Mouse (Mus musculus) midbrain, embryonic 11.5 days (tissue): ENCODE data around the gene Thsd1. TPM values are rescaled to one million over a fixed set of nuclear protein-coding genes. Genes with fewer than 3 reads are reported as not detected.
A peak's percentile ranks its signal among the peaks of the same experiment; 100 is the strongest.

ENCODE experiments used
- ATAC-seq: fragments of 200-750 bp; cut with Nextera tagmentation; 2 replicates; pipeline ENCODE4 v1.8.0; 2017; ENCODE audit warnings: moderate TSS enrichment, moderate library complexity; ENCODE audit not compliant: low FRiP score
- DNase-seq: peaks from one replicate; pipeline ENCODE4 v3.0.0; 2015; ENCODE audit warnings: low spot score; ENCODE audit errors: missing footprints
- H3K27ac ChIP-seq: fragments of 300-500 bp; sonication (generic); 2 replicates; pipeline ENCODE4 v1.5.1; 2014; ENCODE audit warnings: low read depth, low read length
- H3K27me3 ChIP-seq: fragments of 300-500 bp; sonication (generic); 2 replicates; pipeline ENCODE4 v1.6.1; 2014; ENCODE audit warnings: mild to moderate bottlenecking, low read length, moderate library complexity, mixed read lengths; ENCODE audit not compliant: control insufficient read depth, insufficient read depth
- H3K36me3 ChIP-seq: fragments of 300-500 bp; sonication (generic); 2 replicates; pipeline ENCODE4 v1.6.1; 2014; ENCODE audit warnings: mild to moderate bottlenecking, low read length, moderate library complexity, mixed read lengths; ENCODE audit not compliant: control insufficient read depth, insufficient read depth
- H3K4me1 ChIP-seq: fragments of 300-500 bp; sonication (generic); 2 replicates; pipeline ENCODE4 v1.6.1; 2014; ENCODE audit warnings: low read length; ENCODE audit not compliant: control insufficient read depth, insufficient read depth
- H3K4me2 ChIP-seq: fragments of 300-500 bp; sonication (generic); 2 replicates; pipeline ENCODE4 v1.6.1; 2014; ENCODE audit warnings: mild to moderate bottlenecking, moderate library complexity
- H3K4me3 ChIP-seq: fragments of 300-500 bp; sonication (generic); 2 replicates; pipeline ENCODE4 v1.5.1; 2014; ENCODE audit warnings: low read depth, low read length
- H3K9ac ChIP-seq: fragments of 300-500 bp; sonication (generic); 2 replicates; pipeline ENCODE4 v1.6.1; 2014; ENCODE audit warnings: low read length
- H3K9me3 ChIP-seq: fragments of 300-500 bp; sonication (generic); 2 replicates; pipeline ENCODE4 v1.6.1; 2016; ENCODE audit warnings: low read length; ENCODE audit not compliant: control insufficient read depth
- WGBS: fragments of 180-500 bp; shearing (Covaris S2); extraction: QIAGEN DNeasy Blood & Tissue Kit; methylation state at CpG from one replicate; pipeline ENCODE4 v1.1.7; 2014; 5-methylcytosine and 5-hydroxymethylcytosine counted together
- polyA plus RNA-seq: library from polyadenylated mRNA; unstranded; fragments of >200 nt; fragmentation: Nextera tagmentation; extraction: Ambion mirVana; gene quantifications from 2 replicates; pipeline ENCODE4 v1.2.1, GENCODE M21; 2014

Thsd1 gene
- polyA plus RNA-seq, result 8.3 and 10.5 TPM in 2 replicates

DNA sequence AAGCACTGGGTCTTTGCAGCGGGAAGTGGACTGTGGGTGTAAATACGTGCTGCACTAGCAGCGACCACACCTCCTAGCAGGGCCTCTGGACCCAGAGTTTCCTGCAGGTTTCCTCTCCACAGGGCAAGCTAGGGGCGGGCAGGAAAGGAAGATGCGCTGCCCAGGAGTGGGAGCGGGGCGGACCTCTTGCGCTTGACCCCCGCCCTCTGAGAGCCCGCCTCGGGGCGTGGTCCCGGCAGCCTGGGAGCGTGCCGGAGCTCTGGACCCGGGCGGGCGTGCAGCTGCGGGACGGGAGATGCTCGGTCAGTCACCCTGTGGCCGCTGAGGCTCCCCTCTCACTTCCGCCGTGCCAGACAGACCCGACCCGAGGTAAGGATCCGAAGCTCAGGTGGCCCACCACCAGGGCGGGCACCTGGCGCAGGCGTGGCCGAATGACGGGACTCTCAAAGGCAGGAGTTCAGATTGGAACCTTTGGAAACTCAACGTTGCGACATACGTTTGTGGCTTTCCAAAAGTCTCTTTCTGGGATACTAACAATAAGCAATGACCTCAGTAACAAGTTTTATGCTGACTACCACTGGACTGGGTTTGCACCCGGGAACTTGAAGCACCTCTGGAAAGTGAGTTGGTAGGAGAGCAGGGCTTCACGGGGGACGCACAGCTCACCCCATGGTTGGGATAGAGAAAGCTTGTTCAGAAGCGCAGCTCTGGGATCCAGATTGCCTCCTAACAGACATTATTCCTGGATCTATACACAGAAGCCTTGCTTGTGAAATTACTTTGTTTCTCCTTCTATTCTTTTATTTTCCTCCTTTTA is at the start of gene Thsd1:
TSS of gene Thsd1 (plus strand) at position 253 of the 817 bp plus-strand sequence.
- no peaks in the 10 kb centered on the region for H3K36me3 ChIP-seq
- under 1% methylated on average over 36 of the region's 39 CpGs for WGBS
- H3K27ac ChIP-seq, result no peak within 1 kb of the TSS
- H3K4me1 ChIP-seq, result peaks cover 3% of the 10 kb centered on the region; the same call in 1 of the 2 replicates
- H3K4me3 ChIP-seq, result peak within 1 kb of the TSS; percentile 46
- peaks cover 2% of the 10 kb centered on the region; the same call in 1 of the 2 replicates for H3K27me3 ChIP-seq
- peak; percentile 96 for DNase-seq
- peak within 1 kb of the TSS; percentile 91 for H3K4me2 ChIP-seq
- H3K9ac ChIP-seq, result peak within 1 kb of the TSS; percentile 56; the same call in 1 of the 2 replicates
- H3K9me3 ChIP-seq, result no peaks in the 10 kb centered on the region
- peak; percentile 90 for ATAC-seq

DNA sequence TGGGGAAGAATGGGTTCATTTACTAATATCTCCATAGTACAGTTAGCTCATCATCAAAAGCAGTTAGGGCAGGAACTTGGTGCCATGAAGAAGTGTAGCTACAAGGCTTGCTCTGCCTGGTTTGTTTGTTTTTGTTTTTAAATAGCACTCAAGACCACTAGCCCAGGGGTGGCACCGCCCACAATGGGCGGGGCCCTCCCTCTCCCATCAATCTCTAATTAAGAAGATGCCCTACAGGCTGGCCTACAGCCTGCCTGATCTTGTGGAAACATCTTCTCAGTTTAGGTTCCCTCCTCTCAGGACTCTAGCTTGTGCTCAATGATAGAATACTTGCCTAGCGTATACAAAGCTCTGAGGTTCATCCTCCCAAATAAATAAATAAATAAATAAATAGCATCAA is 42.2 kb upstream of the Thsd1 start:
- DNase-seq (peak; percentile 92), ATAC-seq (peak; percentile 65)
- H3K4me2 ChIP-seq, result peak overlapping the region; percentile 51
- 3% methylated on average over 3 of the region's 3 CpGs for WGBS
- H3K27ac ChIP-seq, result no peak overlapping the region
- H3K9me3 ChIP-seq, result no peaks in the 10 kb centered on the region
- H3K4me1 ChIP-seq, result peaks cover 10% of the 10 kb centered on the region
- peak overlapping the region; percentile 79 for H3K4me3 ChIP-seq
- H3K9ac ChIP-seq, result peak overlapping the region; percentile 85
- H3K27me3 ChIP-seq, result no peaks in the 10 kb centered on the region
- H3K36me3 ChIP-seq, result no peaks in the 10 kb centered on the region

DNA sequence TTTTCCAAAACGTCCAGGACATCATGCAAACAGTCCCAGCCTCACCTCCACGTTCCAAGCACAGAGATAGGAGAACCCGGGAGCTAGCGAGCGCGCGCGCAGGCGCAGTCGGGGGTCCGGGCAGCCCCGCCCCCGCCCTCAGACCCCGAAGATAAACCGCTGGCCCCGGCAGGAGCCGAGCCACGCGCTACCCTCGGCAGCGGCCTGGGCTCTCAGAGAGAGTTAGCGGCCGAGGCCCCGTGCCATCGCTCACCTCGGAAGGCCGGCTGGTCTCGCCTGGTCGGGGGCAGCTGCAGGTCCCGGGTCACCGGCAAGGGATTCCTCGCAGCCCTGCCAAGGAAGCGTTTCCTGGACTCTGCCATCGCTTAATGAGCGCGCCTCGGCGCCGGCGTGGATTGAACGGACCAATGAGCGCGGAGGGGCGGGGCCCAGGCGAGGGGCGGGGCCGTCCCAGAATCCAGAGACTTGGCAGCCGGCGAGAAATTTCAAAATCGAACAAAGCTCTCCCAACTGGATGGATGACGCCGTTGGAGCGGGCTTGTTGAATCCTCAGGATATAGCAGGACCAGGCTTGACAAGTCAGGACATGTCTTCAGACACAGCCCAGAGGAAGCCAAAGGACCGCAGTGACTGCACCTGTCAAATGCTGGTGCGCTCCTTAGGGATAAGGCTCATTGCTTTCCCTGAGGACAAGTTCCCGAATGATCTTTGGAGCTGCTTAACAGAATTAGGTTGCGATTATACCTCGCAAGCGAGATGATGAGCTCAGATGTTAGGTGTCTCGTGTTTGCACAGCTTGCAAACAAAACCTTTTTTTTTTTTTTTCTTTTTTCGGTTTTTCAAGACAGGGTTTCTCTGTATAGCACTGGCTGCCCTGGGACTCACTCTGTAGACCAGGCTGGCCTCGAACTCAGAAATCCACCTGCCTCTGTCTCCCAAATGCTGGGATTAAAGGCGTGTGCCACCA is 41.4 kb upstream of the Thsd1 start, which contains the start of gene Ckap2:
TSS of gene Ckap2 (minus strand) at position 389 of the 967 bp plus-strand sequence.
- no peaks in the 10 kb centered on the region for H3K27me3 ChIP-seq
- H3K36me3 ChIP-seq, result no peaks in the 10 kb centered on the region
- DNase-seq, result peak; percentile 99
- H3K27ac ChIP-seq, result peak within 1 kb of the TSS; percentile 68
- peak within 1 kb of the TSS; percentile 85 for H3K9ac ChIP-seq
- peak; percentile 98 for ATAC-seq
- H3K9me3 ChIP-seq, result no peaks in the 10 kb centered on the region
- WGBS, result 3% methylated on average over 62 of the region's 63 CpGs
- H3K4me2 ChIP-seq, result peak within 1 kb of the TSS; percentile 51
- peaks cover 10% of the 10 kb centered on the region for H3K4me1 ChIP-seq
- H3K4me3 ChIP-seq, result peak within 1 kb of the TSS; percentile 79

DNA sequence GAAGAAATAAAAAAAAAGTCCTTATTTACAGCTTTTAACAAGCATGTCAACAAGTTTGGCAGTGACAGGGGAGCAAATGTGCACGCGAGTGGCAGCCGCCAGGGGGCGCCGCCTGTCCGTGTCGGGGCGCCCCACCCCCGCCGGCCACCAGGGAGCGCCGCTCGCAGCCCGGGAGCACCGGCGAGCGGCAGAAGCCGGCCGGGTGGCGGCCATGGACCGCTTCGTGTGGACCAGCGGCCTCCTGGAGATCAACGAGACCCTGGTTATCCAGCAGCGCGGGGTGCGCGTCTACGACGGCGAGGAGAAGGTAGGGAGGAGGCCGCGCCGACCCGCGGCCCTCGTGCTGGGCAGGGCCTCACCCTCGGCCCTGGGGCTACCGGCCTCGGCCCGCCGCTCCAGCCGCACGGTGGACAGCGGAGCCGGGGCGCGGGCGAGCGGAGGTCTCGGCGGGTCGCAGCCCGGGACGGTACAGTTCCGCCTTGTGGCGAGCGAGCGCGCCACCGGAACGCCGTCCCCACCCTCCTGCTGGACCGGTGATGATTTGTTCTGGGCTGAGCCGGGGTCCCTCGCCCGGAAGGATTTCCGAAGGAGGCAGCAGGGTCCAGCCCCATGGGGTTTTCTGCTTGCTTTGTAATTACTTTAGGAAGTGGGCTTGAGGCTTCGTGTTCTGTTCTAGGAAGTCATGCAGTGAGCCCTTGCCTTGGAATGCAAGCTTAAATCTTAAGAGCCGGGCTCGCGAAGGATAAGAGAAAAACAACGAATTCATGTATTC is 34.3 kb upstream of the Thsd1 start, which contains the start of gene Vps36:
TSS of gene Vps36 (plus strand) at position 150 of the 772 bp plus-strand sequence.
- Histone ChIP-seq H3K27me3 (no peaks in the 10 kb centered on the region), H3K27ac (peak within 1 kb of the TSS; percentile 96), H3K9ac (peak within 1 kb of the TSS; percentile 94), H3K4me3 (peak within 1 kb of the TSS; percentile 69), H3K9me3 (no peaks in the 10 kb centered on the region), H3K36me3 (no peaks in the 10 kb centered on the region), H3K4me2 (peak within 1 kb of the TSS; percentile 66), H3K4me1 (peaks cover 4% of the 10 kb centered on the region; the same call in 1 of the 2 replicates)
- DNase-seq (peak; percentile 99), ATAC-seq (peak; percentile 97)
- under 1% methylated on average over 72 of the region's 73 CpGs for WGBS

DNA sequence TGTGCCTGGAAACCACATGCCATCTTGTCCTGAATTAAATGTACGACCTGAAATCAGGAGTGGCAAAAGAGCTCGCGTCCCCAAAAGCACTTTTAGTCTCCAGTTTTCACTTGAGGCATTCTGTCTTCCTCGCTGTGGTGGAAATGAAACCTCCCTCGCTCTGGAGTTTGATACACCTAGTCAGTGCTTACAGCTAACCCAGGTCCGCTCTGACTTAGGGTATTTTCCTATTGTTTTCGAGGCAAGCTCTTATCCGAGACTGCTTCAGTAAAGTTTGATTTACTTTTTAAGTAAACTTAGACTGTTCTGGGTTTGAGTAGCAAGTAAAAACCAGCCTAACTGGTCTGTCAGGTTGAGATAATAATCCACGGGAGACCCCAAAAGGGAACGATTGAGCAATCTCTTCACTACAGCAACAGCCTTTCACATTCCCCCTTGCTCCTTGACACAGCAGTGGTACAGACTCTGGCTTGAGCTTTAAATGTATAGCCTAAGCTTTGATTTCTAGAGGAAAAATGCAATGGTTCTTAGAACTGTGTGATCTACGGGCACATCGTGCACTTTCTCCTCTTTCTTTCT is 33.6 kb upstream of the Thsd1 start:
- H3K4me3 ChIP-seq, result peak overlapping the region; percentile 69
- peaks cover 4% of the 10 kb centered on the region; the same call in 1 of the 2 replicates for H3K4me1 ChIP-seq
- H3K9me3 ChIP-seq, result no peaks in the 10 kb centered on the region
- H3K27ac ChIP-seq, result peak overlapping the region; percentile 96; the same call in 1 of the 2 replicates
- peak overlapping the region; percentile 94 for H3K9ac ChIP-seq
- ATAC-seq (0 out of 2 replicates have a peak, but pooled peaks have one; percentile 15), DNase-seq (peak; percentile 92)
- peak overlapping the region; percentile 66 for H3K4me2 ChIP-seq
- WGBS, result 18% methylated on average over 12 of the region's 12 CpGs
- H3K36me3 ChIP-seq, result no peaks in the 10 kb centered on the region
- H3K27me3 ChIP-seq, result no peaks in the 10 kb centered on the region

DNA sequence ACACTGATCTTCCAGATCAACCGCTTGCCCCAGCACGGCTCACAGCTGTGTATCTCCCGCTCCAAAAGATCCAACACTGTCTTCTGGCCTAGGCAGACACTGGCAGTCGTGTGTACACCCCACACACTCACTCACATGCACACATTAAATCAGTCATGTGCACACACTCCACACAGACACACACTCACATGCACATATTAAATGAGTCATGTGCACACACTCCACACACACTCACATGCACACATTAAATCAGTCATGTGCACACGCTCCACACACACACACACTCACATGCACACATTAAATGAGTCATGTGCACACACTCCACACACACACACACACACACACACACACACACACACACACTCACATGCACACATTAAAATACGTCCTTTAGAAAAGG is 29.2 kb upstream of the Thsd1 start:
- Histone ChIP-seq H3K9ac (no peak overlapping the region), H3K4me3 (no peak overlapping the region), H3K36me3 (peaks cover 9% of the 10 kb centered on the region), H3K4me1 (peaks cover 4% of the 10 kb centered on the region; the same call in 1 of the 2 replicates), H3K27me3 (no peaks in the 10 kb centered on the region), H3K27ac (no peak overlapping the region), H3K4me2 (no peak overlapping the region), H3K9me3 (no peaks in the 10 kb centered on the region)
- 94% methylated on average over 6 of the region's 6 CpGs for WGBS
- DNase-seq, result peak; percentile 77
- ATAC-seq, result no peak

DNA sequence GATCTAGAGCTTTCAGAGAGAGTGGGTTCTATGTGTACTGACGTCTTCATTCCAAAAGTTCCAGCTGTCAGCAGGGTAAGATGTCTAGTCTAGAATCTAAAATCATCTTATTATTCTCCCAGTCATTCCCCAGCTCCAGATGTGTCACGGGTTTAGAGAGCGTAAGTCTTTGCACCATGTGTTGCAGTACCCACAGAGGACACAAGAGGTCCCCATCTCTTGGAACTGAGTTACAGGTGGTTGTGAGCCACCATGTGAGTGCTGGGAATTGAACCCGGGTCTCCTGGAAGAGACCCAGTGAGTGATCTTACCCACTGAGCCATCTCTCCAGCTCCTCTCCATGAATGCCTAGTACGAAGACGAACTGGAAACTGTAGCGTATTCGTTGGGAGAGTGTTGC is 27.6 kb upstream of the Thsd1 start:
- Histone ChIP-seq H3K36me3 (peaks cover 9% of the 10 kb centered on the region), H3K9ac (no peak overlapping the region), H3K27me3 (no peaks in the 10 kb centered on the region), H3K9me3 (no peaks in the 10 kb centered on the region), H3K4me2 (no peak overlapping the region), H3K4me3 (no peak overlapping the region), H3K4me1 (no peaks in the 10 kb centered on the region), H3K27ac (no peak overlapping the region)
- DNase-seq, result no peak
- WGBS, result 97% methylated on average over 8 of the region's 8 CpGs
- no peak for ATAC-seq

DNA sequence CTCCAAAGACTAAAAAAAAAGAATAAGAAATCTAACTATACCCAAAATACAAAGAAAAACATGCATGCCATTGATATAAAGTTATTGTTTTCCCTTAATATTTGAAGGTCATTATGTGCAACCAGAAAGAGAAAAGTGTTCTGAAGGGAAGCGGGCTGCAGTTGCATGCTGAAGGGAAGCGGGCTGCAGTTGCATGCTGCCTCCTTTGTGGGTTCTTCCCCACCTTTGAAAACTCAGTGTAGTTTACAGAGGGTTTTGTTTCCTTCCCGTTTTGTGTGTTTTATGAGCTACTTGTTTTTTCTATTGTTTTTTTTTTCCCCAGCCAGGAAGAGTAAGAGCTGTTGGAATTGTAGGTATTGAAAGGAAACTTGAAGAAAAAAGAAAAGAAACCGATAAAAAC is 19.6 kb upstream of the Thsd1 start:
- no peak for DNase-seq
- ATAC-seq, result no peak
- Histone ChIP-seq H3K36me3 (peaks cover 6% of the 10 kb centered on the region; the same call in 1 of the 2 replicates), H3K4me3 (no peak overlapping the region), H3K4me2 (no peak overlapping the region), H3K27ac (no peak overlapping the region), H3K9me3 (no peaks in the 10 kb centered on the region), H3K9ac (no peak overlapping the region), H3K27me3 (no peaks in the 10 kb centered on the region), H3K4me1 (no peaks in the 10 kb centered on the region)
- 87% methylated on average over 4 of the region's 4 CpGs for WGBS
